Mouse (Mus musculus) gastrocnemius, postnatal 10 days (tissue): ENCODE measurements around the gene Mss51. TPM values are rescaled to one million over a fixed set of nuclear protein-coding genes. Genes with fewer than 3 reads are reported as not detected.

Experiments
- DNase-seq: peaks from one replicate; pipeline ENCODE4 v3.0.0; 2021; ENCODE audit warnings: mixed read lengths
- total RNA-seq, 2 experiments: library from RNA; stranded (reverse); gene quantifications; 2 replicates each; pipeline ENCODE4 v1.2.3; 2021

The Mss51 gene
- total RNA-seq, 2 experiments from 2014 or later: 3.9 to 7.0 TPM

DNA sequence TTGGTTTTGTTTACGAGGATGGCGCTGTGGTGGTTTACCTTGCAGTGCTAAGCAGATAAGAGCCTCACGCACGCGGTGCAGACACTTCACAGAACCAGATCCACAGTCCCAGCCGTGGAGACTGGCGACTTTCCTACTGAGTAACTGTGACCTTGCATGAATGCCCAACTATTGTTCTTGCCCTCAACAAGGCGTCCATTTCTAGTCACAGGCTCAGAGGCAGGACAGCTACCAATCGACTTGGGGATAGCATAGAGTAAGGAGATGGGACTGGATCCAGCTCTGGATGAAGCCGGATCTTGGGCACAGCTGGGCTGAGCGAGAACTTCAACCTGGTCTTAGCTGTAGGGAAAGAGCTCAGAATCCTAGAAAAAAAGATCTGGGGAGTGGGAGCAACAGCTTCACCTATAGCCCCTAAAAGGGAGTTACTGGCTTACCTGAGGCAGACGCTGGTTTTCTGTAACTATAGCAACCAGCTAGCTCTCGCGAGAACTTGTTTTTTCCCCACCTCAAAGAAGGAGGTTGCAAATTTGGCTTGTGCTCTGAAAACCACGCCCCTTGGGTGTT lies 44.9 kb downstream of the Mss51 start, which contains the start of gene Cfap70:
Gene Cfap70 (minus strand): TSS at position 462 of the 567 bp plus-strand sequence.
- peak; percentile 35 for DNase-seq

DNA sequence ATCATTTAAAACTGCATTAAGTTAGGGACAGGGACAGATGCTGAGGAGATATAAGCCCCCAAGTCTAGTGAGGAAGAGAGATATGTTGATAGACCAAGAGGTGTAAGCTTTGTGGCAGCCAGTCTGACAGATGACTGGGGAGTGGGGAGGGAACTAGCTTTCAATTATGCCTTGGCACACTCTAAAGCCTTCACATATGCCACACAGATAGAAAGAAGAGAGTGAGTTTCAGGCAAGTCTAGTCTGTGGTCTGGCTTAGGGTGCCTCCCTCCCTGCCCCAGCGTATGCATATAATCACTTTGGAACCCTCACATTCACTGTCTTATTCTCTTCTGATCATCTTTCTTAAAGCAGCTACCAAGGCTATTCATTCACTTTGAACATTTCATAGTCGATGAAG lies 45.4 kb downstream of the Mss51 start:
- DNase-seq: no peak

DNA sequence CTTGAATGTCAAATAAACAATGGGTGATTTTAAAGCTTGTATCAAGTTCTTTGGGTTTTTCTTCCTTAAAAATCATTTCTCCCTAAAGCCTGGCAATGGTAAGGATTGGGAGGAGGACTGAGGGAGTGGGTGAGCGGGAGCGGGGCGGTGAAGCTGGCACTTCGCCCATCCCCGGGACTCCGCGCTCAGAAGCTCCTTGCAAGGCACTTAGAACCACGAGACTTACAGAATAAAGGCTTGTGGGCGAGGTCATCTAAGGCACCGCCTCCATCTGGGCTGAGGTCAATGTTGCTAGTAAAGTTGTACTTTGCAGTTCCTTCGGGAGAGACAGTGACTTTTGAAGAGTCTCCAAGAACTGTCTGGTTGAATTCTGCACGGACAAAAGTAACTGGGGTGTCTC lies 49.5 kb downstream of the Mss51 start:
- DNase-seq: peak; percentile 21

DNA sequence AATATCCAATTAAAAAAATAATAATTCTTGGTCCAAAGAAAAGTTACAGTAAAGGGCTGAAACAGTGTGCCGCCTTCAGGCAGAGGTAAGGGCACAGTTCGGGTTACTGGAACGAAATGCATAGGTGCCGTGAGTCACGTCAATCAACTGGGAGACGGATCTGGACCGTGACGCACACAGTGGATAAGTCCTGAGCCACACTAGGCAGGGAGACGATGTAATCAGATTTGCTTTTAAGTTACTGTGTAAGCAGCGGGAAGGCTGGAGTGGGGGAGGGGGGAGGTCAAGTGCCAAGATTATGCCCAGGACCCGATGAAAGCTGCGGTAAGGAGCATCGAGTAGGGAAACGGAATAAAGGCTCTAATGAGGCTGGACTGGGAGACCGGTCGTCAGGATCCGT lies 54.4 kb downstream of the Mss51 start:
- DNase-seq: no peak

DNA sequence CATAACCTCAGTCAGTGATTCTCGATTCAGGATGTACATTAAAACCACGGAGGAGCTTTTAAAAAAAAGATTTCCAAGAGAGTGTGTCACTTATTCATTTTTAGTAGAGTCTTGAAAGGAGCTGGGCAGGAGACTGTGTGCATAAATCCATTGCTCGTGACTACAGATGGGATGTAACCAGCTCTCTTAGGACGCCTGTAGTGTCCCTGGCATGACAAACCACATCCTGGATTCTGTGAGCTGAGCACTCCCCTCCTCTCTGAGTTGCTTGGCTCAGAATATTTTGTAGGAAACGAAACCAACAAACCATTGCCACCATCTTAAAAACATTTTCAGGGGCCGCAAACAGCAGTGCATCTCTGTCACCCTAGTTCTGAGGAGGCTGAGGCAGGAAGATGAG lies 59.7 kb downstream of the Mss51 start:
- DNase-seq: no peak

Other genes with a start within 250 kb of the Mss51 start
- gene Kcnk16, start 227.7 kb downstream of the Mss51 start, total RNA-seq: not detected
- gene Nudt13, start 202.2 kb downstream of the Mss51 start, total RNA-seq: 10 to 100 TPM; 21.3 to 22.9 TPM
- 10 to 100 TPM; 27.1 to 28.8 TPM for gene Ecd, start 148.8 kb downstream of the Mss51 start, total RNA-seq
- 10 to 100 TPM; 17.3 to 22.6 TPM for gene Fam149b, start 148.7 kb downstream of the Mss51 start, total RNA-seq
- 10 to 100 TPM; 14.8 to 15.8 TPM for gene Dnajc9, start 108.0 kb downstream of the Mss51 start, total RNA-seq
- gene Mrps16, start 103.3 kb downstream of the Mss51 start, total RNA-seq: 10 to 100 TPM; 47.1 to 50.9 TPM
- gene Cfap70, start 44.7 kb downstream of the Mss51 start, total RNA-seq: under 1 TPM; 0.23 to 0.25 TPM
- 10 to 100 TPM; 29.0 to 39.0 TPM for gene Anxa7, start 16.8 kb downstream of the Mss51 start, total RNA-seq
- gene Ppp3cb, start 49.7 kb upstream of the Mss51 start, total RNA-seq: 100 to 1,000 TPM; 114 to 116 TPM
- 1 to 10 TPM; 8.3 to 8.5 TPM for gene Usp54, start 144.2 kb upstream of the Mss51 start, total RNA-seq
- gene Myoz1, start 159.6 kb upstream of the Mss51 start, total RNA-seq: 1,000 to 10,000 TPM; 1,648 to 1,795 TPM
- gene Synpo2l, start 171.5 kb upstream of the Mss51 start, total RNA-seq: 100 to 1,000 TPM; 238 to 251 TPM
- 10 to 100 TPM; 60.5 to 72.0 TPM for gene Sec24c, start 177.4 kb upstream of the Mss51 start, total RNA-seq
- 10 to 100 TPM in 1 of 2 experiments, 1 to 10 TPM in 1; 9.5 to 11.5 TPM for gene Fut11, start 198.1 kb upstream of the Mss51 start, total RNA-seq
- gene Chchd1, start 206.1 kb upstream of the Mss51 start, total RNA-seq: 100 to 1,000 TPM; 100 to 112 TPM
- 10 to 100 TPM; 46.8 to 62.9 TPM for gene Zswim8, start 210.7 kb upstream of the Mss51 start, total RNA-seq
- 10 to 100 TPM; 13.1 to 15.3 TPM for gene Ndst2, start 237.7 kb upstream of the Mss51 start, total RNA-seq